Mouse (Mus musculus) intestine, postnatal 0 days (tissue): ENCODE measurements around the gene Helz. TPM values are rescaled to one million over a fixed set of nuclear protein-coding genes. Genes with fewer than 3 reads are reported as not detected.

Experiments
- ATAC-seq: fragments of 200-750 bp; cut with Nextera tagmentation; 2 replicates; pipeline ENCODE4 v1.8.0; 2017; ENCODE audit warnings: mild to moderate bottlenecking, moderate TSS enrichment, moderate library complexity
- H3K27ac ChIP-seq: fragments of 300-500 bp; sonication (generic); 2 replicates; pipeline ENCODE4 v1.5.1; 2014; ENCODE audit warnings: mild to moderate bottlenecking, low read depth, low read length, moderate library complexity
- H3K27me3 ChIP-seq: fragments of 300-500 bp; sonication (generic); replicated peaks from 2 replicates; pipeline ENCODE4 v1.6.1; 2014; ENCODE audit warnings: low read length, mixed read lengths; ENCODE audit not compliant: control insufficient read depth, insufficient read depth
- H3K36me3 ChIP-seq: fragments of 300-500 bp; sonication (generic); 2 replicates; pipeline ENCODE4 v1.6.1; 2014; ENCODE audit warnings: mild to moderate bottlenecking, moderate library complexity; ENCODE audit not compliant: control insufficient read depth, insufficient read depth
- H3K4me1 ChIP-seq: fragments of 300-500 bp; sonication (generic); replicated peaks from 2 replicates; pipeline ENCODE4 v1.6.1; 2014; ENCODE audit warnings: antibody characterized with exemption, low read length, mixed read lengths; ENCODE audit not compliant: control insufficient read depth, insufficient read depth
- H3K4me2 ChIP-seq: fragments of 300-500 bp; sonication (generic); replicated peaks from 2 replicates; pipeline ENCODE4 v1.6.1; 2014; ENCODE audit warnings: low read depth, mild to moderate bottlenecking, moderate library complexity
- H3K4me3 ChIP-seq: fragments of 300-500 bp; sonication (generic); 2 replicates; pipeline ENCODE4 v1.5.1; 2014; ENCODE audit warnings: low read depth, low read length
- H3K9ac ChIP-seq: fragments of 300-500 bp; sonication (generic); 2 replicates; pipeline ENCODE4 v1.6.1; 2014; ENCODE audit warnings: mild to moderate bottlenecking, low read depth, low read length
- H3K9me3 ChIP-seq: fragments of 300-500 bp; sonication (generic); 2 replicates; pipeline ENCODE4 v1.6.1; 2016; ENCODE audit warnings: mixed run types; ENCODE audit not compliant: control insufficient read depth
- CTCF ChIP-seq: sonication (generic); IDR thresholded peaks from 2 replicates; pipeline ENCODE4 v1.5.1; 2016; ENCODE audit warnings: low read depth, mild to moderate bottlenecking, control low read depth, antibody characterized with exemption, moderate library complexity
- WGBS: fragments of 180-500 bp; shearing (Covaris S2); extraction: QIAGEN DNeasy Blood & Tissue Kit; methylation state at CpG from one replicate; pipeline ENCODE4 v1.1.7; 2014; 5-methylcytosine and 5-hydroxymethylcytosine counted together
- microRNA-seq: library from miRNA; unstranded; fragments of <30 nt; microRNA quantifications from one replicate; pipeline ENCODE4, GENCODE M21; 2016
- polyA plus RNA-seq: library from polyadenylated mRNA; unstranded; fragments of >200 nt; fragmentation: Nextera tagmentation; extraction: Ambion mirVana; gene quantifications from 2 replicates; pipeline ENCODE4 v1.2.1, GENCODE M21; 2015

Helz gene
- polyA plus RNA-seq, 1 experiment from 2014 or later, result 5.7 TPM

GRCm38 (mm10) chr11:107734133-107734532 lies 186.4 kb downstream of the Helz start:
- peak; percentile 47 for TF ChIP-seq CTCF
- Histone ChIP-seq H3K9me3 (no peaks in the 10 kb centered on the region), H3K4me3 (no peak overlapping the region), H3K36me3 (no peaks in the 10 kb centered on the region), H3K4me2 (no peak overlapping the region), H3K27me3 (no peaks in the 10 kb centered on the region), H3K27ac (no peak overlapping the region), H3K9ac (no peak overlapping the region), H3K4me1 (no peaks in the 10 kb centered on the region)
- 68% methylated on average over 7 of the region's 7 CpGs for WGBS
- ATAC-seq, result no peak

- 75% methylated on average over 6 of the region's 6 CpGs for WGBS
Observed at GRCm38 (mm10) chr11:107737886-107738285, 190.2 kb downstream of the Helz start.

GRCm38 (mm10) chr11:107738418-107739099 lies 190.8 kb downstream of the Helz start:
- Histone ChIP-seq H3K9me3 (no peaks in the 10 kb centered on the region), H3K36me3 (no peaks in the 10 kb centered on the region), H3K27ac (no peak overlapping the region), H3K9ac (no peak overlapping the region), H3K4me2 (no peak overlapping the region), H3K4me1 (no peaks in the 10 kb centered on the region), H3K27me3 (no peaks in the 10 kb centered on the region), H3K4me3 (no peak overlapping the region)
- TF ChIP-seq CTCF, result no peak
- no peak for ATAC-seq
- 82% methylated on average over 20 of the region's 20 CpGs for WGBS

More at GRCm38 (mm10) chr11:107737886-107738285, 190.2 kb downstream of the Helz start:
- no peak for TF ChIP-seq CTCF
- H3K27ac ChIP-seq, result no peak overlapping the region
- no peaks in the 10 kb centered on the region for H3K9me3 ChIP-seq
- H3K4me3 ChIP-seq, result no peak overlapping the region
- H3K9ac ChIP-seq, result no peak overlapping the region
- no peaks in the 10 kb centered on the region for H3K36me3 ChIP-seq
- no peak overlapping the region for H3K4me2 ChIP-seq
- no peak for ATAC-seq
- H3K27me3 ChIP-seq, result no peaks in the 10 kb centered on the region
- H3K4me1 ChIP-seq, result no peaks in the 10 kb centered on the region

GRCm38 (mm10) chr11:107743100-107743499 lies 195.4 kb downstream of the Helz start:
- H3K9ac ChIP-seq, result no peak overlapping the region
- H3K27me3 ChIP-seq, result no peaks in the 10 kb centered on the region
- TF ChIP-seq CTCF, result no peak
- H3K9me3 ChIP-seq, result no peaks in the 10 kb centered on the region
- no peak overlapping the region for H3K4me3 ChIP-seq
- no peaks in the 10 kb centered on the region for H3K36me3 ChIP-seq
- no peak for ATAC-seq
- WGBS, result 57% methylated on average over 3 of the region's 3 CpGs
- H3K4me2 ChIP-seq, result no peak overlapping the region
- H3K4me1 ChIP-seq, result no peaks in the 10 kb centered on the region
- no peak overlapping the region for H3K27ac ChIP-seq

Small RNAs within 50 kb of the gene (microRNA-seq; reads per million reads assigned to microRNA genes)
- not detected for gene Mir6932

Other genes starting within 250 kb of the Helz start
- gene Pitpnc1, start 77.2 kb upstream of the Helz start, polyA plus RNA-seq, result 4.4 and 4.8 TPM in 2 replicates
- 89.4 and 95.2 TPM in 2 replicates for gene Psmd12, start 68.4 kb upstream of the Helz start, polyA plus RNA-seq
- gene Cacng1, start 168.6 kb downstream of the Helz start, polyA plus RNA-seq, result 0.12 and 0.20 TPM in 2 replicates
- gene Cacng4, start 246.6 kb downstream of the Helz start, polyA plus RNA-seq, result 0.77 and 1.7 TPM in 2 replicates